Mouse (Mus musculus) adrenal gland, postnatal 4 days (tissue): ENCODE data around the gene Capns2. TPM values are rescaled to one million over a fixed set of nuclear protein-coding genes. Genes with fewer than 3 reads are reported as not detected.
"Not testable (repeated sequence)": the region's sequence is repeated elsewhere in the genome, so short reads cannot be mapped to it uniquely, and the experiment has no call there.

Experiments used
- DNase-seq, 2 experiments: peaks; one replicate each; pipeline ENCODE4 v3.0.0; 2021 to 2022; ENCODE audit warnings: low spot score in 2 of 2, mixed read lengths in 2 of 2
- long read RNA-seq, 2 experiments: library from polyadenylated mRNA; stranded (forward); transcript quantifications; one replicate each; pipeline ENCODE4 v2.0.0; 2021
- total RNA-seq, 2 experiments: library from RNA; stranded (reverse); gene quantifications; 2 replicates each; pipeline ENCODE4 v1.2.3; 2021

Gene Capns2
- total RNA-seq = under 1 TPM; 0.31 to 0.70 TPM
- long read RNA-seq, experiment 1 = 0 reads
- long read RNA-seq, experiment 2 = 0 reads

DNA sequence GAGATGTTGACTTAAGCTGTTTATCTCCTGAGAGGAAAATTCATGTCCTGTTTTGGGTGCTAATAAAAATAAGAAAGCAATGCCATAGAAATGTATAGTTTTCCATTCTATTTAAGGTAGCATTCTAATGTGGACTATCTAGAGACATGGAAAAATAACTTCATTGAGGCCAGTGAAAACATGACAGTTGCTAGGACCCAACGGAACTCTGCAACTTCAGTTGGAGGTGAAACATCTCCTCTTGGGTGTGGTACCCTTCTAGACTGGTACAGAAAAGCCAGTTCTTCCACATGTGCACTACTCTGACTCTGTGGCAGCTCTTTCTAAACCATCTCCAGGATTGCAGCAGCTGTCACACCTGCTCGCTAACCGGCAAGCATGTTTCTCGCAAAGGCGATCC is at the start of gene Capns2:
Capns2 (plus strand) TSS at position 301 of the 400 bp plus-strand sequence.
- DNase-seq = no peak

DNA sequence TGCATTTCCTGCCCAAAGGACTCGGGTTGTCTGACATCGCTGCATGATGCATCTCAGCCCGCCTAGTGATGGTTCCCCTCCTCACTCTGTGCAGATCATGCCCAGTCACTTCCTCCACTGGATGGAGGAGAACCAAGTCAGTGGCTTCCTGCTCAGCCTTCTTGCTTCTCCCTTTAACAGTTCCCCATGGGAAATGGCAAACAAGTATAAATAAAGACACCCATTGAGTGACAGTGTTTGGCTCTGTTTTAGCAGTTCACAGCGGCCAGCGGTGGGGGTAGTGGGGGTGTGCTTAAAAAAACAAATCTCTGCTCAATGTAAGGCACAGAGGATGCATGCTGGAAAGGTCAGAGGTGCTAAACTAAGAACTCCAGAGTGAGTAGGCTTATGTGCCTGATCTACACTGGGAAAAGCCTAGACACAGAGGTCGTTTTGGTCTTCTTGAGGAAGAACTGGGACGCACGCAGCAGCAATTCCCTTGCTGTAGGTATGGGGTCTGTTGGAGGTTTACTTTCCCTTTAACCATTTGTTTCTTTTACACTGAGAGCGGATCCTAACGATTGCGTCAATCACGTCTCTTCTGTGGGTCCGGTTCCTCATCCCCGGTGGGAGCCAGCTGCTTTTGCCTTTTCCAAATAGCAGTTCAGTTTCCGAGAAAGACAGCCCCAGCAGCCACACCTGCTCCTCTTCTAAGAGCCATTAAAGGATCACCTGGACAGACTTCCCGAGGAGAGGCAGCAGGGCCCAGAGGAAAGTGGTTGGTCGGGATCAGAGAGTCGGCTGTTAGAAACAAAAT is 47.8 kb upstream of the Capns2 start:
- DNase-seq = no peak

DNA sequence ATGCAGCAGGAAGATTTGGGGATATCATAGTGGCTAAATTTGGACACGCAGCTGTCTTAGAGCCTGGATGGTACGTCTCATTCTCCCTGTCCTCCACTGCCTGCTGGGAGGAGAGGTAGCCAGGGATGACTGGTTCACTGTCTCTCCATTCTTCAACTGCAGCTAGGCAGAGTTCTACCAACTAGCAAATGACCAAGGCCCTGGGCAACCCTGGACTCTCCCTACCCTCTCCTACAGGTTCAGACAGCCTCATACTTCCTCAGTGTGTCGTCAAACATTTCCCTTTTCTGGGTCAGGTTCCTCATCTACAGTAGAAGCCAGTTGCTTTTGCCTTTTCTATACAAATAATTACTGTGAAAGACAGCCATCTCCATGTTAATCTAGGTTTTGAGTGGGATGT is 46.5 kb upstream of the Capns2 start:
- DNase-seq = no peak

DNA sequence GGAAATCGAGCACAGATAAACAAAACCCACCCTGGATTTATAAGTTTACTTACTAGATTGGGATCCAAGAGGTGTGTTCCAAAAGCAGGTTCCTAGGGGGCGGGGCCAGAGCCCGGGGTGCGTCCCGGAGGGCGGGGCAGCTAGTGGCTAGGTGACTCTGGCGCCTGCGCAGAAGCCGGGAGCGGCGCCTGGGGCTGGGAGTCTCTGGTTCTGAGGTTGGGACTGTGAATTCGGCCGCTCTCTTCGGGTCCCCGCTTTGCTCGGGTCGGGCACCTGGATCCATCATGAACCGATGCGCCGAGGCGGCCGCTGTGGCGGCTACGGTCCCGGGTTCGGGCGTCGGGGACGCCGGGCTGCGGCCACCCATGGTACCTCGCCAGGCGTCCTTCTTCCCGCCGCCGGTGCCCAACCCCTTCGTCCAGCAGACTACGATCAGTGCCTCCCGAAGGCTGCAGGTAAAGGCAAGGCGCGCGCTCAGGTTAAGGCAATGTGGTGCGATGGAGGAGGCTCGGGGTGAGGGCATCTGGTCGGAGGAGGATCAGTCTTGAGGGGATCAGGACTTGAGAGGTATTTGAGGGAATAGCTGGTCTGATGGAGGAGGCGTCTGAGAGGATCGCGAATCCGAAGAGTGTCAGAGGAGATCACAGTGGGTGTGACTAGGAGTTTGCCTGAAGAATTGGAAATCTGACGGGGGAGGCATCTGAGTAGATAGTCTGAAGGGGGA is 45.9 kb upstream of the Capns2 start, which contains the start of gene Lpcat2:
Lpcat2 (plus strand) TSS at position 169 of the 724 bp plus-strand sequence.
- peak; percentile 18 to 35 for DNase-seq

DNA sequence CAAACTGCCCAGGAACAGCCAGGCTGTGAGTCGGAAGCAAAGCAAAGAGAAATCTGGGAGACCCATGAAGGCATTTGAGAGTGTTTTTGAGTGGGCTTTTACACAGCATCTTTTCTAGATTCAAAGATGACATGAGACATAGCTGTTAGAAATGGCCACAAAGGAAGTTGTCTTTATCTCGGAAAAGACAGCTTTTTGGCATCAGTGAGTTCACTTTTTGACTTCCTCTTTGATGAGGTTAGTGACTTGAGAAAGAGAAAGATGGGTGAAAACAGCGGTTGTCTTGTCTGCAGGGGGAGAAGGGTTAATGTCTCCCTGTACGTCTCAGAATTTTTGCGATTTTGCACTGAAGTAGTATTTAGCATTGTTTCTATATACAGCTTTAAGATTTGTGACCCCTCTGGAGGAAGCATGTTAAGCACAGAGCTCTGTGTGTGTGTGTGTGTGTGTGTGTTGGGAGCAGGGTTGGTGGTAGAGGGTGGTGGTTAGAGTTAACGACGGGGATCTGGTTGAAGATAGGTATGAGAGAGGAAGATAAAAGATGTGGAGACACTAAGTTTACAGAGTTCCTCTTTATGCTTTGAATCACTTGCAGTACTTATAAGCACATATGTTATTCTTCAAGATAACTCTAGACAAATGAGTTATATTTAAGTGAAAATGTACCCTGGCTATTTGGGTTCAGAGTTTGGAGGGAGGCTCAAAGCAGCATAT is 44.8 kb upstream of the Capns2 start:
- no peak for DNase-seq

DNA sequence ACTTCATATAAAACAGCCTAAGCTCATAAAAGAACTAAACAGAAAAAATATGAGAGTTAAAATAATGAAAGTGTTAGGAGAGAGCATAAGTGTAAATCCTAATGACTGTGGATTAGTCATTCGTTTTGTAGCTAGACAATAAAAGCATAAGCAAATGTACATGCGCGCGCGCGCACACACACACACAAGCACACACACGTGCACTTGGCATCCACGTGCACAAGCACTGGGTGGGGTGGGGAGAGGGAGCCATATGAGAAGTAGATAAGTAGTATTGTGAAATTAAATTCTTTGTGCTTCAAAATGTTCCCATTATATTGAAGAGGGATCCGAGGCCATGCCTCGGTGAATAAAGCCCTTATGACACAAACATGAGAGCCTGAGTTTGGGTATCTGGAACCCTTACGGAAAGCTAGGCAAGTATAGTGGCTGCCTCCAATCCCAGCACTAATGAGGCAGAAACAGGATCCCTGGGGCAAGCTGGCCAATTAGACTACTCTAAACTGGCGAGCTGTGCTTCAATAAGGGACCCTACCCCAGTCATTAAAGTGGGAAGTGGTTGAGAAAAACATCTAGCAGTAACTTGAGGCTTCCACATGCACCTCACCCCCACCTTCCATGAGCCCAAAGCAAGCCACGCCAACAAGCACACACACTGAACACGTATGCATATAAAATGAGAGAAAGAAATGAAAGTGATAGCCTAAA is 42.6 kb upstream of the Capns2 start:
- no peak for DNase-seq

DNA sequence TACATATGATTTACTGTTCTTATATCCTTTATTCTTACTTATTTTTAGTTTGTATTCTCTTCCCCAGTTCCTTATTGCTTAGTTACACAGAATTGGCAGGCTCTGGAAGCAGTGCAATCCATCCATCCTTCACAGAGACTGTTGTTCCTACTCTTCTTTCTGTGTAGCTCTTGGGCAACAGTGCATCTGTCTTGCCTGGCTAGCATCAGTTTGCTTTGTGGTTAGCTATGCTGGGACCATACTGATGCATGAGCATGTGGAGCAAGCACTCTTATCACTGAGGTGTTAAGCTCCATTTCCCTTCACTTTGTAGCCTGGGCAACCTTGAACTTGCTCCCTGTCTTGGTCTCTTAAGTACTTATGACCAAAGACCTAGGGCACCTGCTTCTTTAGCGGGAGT is 39.2 kb upstream of the Capns2 start:
- no peak for DNase-seq

DNA sequence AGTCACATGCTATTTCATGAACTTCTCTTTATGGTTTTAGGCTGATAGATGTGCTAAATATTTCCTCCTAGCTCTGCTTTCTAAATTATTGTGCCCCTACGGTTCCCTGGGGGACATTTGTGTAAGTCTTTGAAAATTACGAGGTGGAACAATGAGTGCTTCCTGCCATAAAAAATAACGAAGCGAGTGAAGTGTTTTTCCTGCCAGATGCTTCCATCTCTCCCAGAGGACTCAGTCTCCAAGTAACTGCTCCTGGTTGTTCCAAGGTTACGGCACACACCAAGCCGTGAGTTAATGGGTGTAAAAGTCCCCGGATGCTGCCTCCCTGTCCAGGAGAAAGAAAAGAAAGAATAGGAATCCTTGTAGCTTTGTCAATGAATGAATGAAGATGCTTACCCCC is 30.9 kb upstream of the Capns2 start:
- no peak for DNase-seq

DNA sequence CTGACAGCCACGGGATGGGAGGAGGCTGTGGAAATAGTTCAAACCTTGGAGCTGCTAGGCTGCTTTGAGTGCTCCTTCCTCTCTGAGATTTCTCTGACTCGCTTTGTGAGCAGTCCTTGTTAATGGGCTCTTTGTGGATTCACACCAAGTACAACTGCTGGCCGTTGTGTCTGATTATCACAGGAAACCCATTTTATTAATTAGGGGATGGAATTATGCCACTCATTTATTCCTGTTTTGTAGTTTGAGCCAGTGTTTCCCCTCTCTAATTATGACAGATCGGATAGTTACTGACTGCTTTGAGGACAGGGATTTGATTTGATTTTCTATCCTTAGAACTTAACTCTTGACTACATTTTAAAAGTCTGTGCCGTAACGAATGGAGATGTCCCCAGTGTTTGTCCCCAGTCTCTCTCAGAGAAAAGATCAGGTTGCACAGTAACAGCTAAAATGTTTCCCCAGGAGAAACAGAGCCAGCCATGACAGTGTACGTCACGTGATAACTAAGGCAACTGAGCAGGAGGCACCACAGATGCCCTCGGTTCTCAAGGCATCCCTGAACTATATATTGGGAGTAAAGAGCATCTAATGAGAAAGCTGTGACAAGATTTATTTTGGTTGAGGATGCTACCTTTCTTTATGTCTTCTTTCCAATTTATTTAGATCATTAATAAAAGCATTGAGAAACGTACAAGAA is 29.0 kb upstream of the Capns2 start:
- DNase-seq = no peak

DNA sequence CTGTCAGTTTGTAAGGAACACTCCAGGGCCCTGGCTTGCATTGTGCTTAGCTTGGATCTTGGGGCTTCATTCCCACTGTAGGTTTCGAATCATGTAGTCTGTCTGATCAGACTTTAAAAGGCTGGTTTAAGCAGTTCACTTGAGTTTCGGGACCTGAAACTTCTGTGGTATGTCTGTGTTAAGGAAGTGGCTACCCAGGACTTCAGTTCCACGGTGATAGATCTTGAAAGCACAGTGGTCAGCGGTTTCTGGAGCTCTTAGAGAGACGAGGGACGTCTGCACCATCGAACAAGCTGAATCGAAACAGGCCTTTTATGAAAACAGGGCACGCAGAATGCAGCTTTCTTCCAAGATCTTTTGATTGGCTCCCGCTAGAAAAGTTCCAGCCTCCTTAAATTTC is 25.4 kb upstream of the Capns2 start:
- DNase-seq = no peak

DNA sequence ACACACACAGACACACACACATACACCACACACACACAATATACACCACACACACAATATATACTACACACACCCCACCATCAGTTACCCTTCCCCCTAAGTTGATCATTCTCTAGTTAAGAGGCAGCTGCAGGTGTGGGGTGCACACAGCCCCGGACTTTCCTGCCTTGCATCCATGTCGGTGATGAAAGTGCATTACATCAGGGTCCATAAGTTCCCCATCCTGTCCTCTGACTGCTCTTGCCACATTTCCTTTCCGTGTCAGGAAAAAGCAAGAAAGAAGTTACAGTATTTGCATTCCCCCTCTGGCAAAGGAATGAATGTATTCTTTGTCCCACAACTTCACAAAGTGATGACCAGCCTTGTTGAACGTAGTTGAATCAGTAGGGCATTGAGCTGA is 20.0 kb upstream of the Capns2 start:
- DNase-seq = no peak

DNA sequence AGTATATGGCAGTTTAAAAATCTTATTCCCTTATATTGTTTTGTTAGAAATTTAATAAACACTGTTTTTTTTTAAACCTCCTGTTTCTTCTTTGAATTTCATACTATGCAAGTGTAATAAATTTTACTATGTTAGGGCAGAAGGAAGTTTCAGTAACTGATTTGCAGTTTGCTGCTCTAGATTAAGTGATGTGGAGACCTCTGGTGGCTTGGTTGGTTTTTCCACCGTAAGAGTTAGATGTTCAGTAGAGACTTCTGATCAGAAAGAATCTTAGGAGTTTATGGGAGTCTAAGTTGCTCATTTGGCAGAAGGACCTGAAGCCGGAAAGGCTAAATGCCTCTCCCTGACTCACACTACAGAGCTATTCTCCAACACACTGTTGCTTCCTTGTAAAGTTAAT is 17.4 kb upstream of the Capns2 start:
- no peak for DNase-seq

DNA sequence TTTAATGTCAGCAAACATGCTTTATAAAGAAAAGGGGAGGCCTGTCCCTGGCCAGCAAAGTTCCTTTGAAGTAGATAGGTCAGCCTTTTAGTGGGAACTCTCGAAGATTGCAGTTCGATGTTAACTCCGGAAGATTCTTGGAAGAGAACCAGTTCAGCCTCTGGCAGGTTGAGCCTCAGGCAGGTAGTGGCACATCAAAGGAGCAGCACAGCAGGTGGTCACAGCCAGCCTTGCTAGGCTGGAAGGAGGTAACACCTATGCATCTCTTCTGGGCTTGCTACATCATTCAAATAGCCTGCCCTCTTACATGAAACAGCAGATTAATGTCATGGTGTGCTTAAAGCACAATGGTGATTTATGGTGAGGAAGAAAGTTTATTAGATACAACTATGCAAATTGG is 9.0 kb upstream of the Capns2 start:
- DNase-seq = not testable (repeated sequence)

DNA sequence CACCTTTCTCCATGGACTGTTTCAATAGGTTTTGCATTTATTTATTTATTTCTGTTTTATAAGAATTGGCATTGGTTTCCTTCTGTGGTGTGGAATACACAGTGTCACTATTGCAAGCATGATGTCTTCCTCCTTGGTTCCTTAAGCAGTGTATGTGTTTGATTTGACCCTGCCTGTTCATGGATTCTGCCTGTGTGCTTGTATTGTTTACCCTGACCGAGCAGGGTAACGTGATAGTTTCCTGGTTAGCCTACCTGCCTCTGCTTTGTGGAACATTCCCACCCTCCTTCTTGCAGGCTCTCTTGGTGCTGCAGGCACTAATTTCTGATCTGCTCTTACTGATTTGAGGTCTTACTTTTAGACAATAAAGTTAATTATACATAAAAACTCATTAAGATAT is 7.3 kb upstream of the Capns2 start:
- no peak for DNase-seq

DNA sequence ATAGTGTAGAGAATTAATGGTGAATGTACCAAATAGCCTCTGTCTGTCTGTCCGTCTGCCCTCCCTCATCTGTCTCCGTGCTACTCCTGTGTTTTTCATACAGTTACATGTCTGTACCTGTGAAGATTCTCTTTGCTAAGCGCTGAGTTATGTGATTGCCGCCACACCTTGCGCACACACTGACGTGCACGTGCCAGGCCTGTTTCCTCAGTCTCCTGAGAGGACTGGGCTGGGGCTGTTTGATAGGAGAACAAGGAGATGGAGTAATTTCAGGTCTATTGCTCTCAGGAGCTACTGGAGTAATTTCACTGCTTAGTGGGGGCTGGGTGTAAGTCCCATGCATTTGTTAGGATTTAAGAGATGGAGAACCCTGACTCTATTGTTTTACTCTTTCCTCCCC is 6.2 kb upstream of the Capns2 start:
- DNase-seq = no peak

DNA sequence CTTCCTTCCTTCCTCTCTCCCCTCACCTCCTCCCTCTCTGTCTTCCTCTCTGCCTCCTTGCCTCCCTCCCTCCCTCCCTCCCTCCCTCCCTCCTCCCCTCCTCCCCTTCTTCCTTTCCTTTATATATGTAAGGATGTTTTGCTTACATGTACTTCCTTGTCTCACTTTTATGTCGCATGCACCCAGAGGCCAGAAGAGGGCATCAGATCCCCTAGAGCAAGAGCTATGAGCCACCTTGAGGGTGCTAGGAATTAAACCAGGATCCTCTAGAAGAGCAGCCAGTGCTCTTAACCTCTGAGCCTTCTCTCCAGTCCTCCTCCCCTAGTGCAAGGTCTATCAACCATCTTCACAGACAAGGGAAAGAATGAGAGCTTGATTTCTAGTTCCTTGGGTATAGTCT is 5.2 kb upstream of the Capns2 start:
- no peak for DNase-seq

DNA sequence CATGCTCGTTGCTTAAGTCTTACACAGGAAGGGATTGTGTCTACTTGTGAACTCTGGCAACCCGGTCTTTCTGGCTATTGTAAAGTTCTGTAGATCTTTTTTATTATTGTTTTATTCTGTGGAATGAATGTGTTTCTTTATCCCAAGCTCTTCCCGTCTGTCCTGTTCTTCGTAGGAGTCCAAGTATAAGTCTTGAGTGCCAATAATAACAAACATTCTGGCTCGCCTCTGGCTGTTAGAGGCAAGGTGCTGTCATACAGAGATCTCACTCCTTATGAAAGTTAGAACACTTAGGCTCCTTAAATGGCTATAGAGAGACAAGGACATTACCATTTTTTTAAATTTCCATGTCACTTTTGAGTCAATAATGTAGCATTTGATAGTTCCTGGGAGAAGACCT is 4.6 kb upstream of the Capns2 start:
- DNase-seq = no peak

DNA sequence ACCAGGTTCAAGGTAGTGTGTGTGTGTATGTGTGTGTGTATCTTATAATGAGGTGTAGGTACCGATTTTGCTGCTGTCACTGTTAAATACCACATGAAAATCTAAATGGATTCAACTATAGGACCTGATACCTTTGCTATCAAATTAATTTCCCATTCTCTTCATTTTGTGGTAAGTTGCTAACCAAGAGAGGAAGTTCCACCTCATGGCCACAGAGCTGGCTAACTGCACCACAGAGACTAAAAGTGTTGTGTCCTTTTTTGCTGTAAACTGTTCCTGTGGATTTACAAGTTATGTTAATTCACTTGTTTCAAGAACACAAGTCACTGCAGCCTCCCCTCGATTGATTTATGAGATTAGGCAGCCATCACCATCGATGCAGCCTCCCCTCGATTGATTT is 3.4 kb upstream of the Capns2 start:
- DNase-seq = no peak

DNA sequence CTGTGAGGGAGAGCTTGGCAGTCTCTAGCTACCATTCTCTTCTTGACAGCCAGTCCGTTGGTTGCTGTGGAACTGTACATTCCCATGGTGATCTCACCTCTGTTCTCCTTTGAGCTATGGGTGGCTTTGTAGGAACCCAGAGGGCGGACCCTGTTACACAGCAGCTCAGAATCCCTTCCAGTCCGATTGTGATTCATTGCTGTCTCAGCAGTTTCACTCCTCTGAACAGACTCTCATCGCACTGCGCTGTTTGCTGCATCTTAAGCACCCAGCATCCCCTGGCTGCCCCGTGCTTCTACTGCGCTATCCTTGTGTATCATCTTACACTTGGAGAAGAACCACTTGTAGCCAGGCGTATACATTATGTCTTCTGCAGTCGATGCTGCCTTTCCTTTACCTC is 1.6 kb upstream of the Capns2 start:
- no peak for DNase-seq

DNA sequence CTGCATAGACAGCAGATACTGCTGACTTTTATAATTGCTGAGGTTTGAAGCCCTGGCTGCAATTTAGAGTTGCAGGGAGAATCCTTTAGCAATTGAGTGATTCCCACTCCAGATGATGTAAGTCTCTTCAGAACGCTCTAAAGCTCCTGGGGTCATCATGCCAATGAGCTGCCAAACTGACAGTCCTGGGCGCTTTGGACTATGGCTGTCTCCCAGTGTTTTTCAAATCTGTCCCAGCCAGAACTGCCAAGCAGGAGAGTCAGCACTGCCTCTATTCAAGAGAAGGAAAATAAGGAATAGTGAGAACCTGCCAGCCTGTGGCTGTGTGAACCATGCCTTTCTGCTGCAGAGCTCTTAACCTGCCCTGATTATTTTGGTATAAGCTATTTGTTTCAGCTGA is 1.8 kb downstream of the Capns2 start:
- no peak for DNase-seq
